Mouse (Mus musculus) induced T-regulatory cell, adult 2 months (primary cell): ENCODE measurements around the gene Fdps.
A peak's percentile ranks its signal among the peaks of the same experiment; 100 is the strongest.

Source experiments
- DNase-seq: peaks from one replicate; pipeline ENCODE4 v3.0.0-alpha.2; 2012; ENCODE audit warnings: low read depth

Fdps gene

DNA sequence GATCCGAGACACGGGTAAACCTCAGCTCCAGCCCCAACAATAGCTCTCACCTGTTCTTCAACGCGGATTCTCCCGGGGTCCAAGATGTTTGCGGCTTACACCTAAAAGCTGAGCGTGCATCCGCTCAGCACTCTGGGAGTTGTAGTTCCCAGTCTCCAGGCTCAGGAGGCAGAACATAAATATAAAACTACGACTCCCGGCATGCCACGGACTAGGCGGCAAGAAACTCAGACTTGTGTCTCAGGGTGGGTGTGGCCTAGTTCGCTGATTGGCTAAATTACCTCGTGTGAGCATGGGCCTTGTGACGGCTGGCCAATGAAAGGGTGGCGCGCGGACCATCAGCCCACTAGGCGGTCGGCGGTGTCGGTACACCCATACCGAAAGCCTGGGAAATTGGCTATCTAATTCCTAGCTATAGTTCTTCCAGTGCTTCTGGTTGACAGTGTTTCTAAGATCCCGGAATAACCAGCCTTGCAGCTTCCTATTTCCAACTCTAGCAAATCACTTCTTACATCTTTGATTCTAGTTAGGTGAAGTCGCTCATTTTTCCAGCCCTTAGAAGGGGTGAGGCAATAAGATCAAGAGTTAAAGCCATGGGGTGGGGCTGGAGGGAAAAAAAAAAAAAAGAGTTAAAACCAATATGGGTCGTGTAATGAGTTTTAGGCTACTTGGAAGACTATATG is at the start of gene Fdps:
Gene Fdps, minus strand, starts transcription at position 148 of the 683 bp plus-strand sequence.
- DNase-seq = peak; percentile 99

- no peak for DNase-seq
These were observed 46.8 kb upstream of the Fdps start for GRCm38 (mm10) chr3:89148567-89148966.

DNA sequence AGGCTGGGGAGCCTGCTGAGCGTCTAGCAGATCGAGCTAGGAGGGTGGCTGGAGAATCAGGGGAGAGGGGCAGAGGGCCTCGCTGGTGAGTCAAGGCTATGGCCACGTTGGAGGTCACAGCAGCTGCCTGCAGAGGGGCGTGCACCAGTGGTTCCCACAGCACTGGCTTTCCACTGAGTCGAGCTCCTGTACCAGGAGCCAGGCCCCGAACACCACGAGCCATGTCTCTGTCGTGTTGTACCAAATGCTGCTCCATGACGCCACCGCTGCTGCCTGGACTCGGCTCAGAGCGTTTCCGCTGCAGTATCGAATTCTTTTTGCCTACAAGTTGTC is 46.2 kb upstream of the Fdps start:
- no peak for DNase-seq

DNA sequence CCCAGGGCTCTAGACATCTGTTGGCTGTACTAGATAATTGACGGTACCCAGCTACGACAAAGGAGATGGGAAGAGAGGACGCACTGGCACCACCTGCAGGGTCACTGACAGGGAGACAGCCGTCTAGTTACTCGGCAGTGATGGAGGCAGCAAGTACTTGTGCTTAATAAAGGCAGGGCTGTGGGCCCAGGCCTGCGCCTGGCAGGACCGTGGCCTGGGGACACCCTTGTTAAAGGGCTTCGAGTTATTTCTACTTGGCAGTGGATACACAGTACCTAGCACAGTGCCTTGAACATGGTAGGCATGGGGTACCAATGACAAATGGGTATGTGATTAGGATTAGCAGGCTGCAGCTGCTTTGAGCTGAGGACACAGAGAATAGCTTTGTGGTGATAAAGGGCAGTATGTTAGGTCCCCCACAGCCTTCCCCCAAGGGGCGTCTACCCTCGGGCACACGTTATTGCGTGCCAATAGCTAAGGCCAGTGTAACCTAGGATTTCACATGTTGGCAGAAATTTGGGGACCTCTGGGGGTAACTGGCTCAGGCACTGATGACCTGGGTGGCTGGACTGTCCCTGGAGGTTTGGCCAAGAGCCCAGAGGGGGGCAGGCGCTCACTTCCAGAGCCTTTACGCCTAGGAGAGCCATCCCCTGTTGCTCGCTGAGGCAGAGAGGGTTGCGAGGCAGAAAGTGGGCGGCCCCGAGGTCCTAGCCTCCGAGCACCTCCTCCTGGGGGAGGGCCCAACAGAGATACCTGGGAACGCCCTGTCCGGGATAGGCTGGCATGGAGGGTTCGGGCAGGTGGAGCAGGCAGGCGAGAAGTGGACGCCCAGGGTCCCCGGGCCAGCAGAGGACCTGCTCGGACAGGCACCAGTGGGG is 45.6 kb upstream of the Fdps start:
- DNase-seq = no peak

GRCm38 (mm10) chr3:89145566-89145965 is 43.8 kb upstream of the Fdps start:
- DNase-seq = no peak

DNA sequence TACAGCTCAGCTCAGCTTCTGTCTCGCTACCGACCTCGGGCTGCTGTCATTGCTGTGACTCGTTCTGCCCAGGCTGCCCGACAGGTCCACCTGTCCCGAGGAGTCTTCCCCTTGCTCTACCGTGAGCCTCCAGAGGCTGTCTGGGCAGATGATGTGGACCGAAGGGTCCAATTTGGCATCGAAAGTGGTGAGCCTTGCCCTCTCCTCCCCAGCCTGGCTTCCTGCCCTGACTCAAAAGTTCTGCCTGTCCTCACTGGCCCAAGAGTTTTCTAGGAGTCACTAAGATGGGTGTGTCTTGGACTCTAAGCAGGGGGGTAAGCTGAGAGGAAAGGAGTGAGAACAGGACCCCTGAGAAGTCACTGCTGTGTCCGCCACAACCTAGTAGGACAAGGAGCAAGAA is 43.1 kb upstream of the Fdps start:
- DNase-seq = no peak

- DNase-seq = no peak
These were observed 34.6 kb upstream of the Fdps start for GRCm38 (mm10) chr3:89136365-89136764.

DNA sequence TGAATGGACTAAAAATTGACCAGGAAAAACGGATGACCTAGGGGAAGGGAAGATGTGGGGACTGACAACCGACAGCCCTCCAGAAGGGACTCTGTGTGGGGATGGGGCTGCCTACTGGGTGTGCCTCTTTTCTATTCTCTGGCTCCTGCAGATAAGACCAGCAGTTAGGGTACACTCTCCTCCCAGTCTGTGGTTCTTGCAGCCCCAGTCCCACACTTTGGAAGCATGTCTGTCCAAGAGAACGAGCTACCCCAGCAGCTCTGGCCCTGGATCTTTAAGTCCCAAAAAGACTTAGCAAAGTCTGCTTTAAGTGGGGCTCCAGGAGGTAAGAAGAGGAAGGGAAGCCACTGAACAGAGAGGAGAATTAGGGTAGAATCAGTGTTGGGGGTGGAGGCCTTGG is 34.2 kb upstream of the Fdps start, which contains the start of gene Pklr:
Gene Pklr, plus strand, starts transcription at position 185 of the 400 bp plus-strand sequence.
- no peak for DNase-seq

DNA sequence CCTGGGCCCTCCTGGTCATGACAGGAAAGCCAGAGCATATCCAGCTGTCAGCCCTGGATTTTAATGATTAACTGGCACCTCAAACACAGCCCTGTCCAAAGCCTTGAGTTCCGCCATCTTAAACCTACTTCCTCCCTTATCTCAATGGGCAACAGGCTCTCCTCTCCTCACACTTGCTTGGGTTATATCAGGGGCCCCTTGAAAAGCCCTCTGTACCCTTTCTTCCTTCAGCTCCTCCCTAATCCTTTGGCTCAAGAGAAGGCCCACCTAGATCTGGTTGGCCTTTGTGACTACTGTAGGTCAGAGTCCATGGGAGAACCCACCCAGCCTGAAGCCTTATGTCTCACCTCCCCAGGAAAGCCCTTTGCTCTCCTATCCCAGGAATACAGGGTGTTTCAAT is 32.0 kb upstream of the Fdps start:
- no peak for DNase-seq

- no peak for DNase-seq
These were observed 31.3 kb upstream of the Fdps start for GRCm38 (mm10) chr3:89133063-89133450.

- DNase-seq = peak; percentile 36
These were observed 30.7 kb upstream of the Fdps start for GRCm38 (mm10) chr3:89132285-89133062.

DNA sequence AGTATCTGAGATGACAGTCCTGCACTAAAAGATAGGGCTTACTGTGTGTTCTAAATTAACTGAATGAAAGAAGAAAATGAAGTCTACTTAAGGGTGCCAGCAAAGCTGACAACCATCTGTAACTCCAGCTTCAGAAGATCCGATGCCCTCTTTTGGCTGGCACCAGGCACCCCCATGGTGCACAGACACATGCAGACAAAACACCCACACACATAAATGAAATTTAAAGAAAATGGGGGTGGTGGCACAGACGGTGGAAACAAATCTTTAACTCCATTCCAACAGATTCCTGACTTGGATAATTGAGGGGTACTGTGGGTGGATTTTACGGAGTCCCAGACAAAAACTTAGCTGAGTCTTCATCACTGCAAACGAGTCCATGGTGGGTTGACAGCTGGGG is 30.1 kb upstream of the Fdps start:
- DNase-seq = no peak

DNA sequence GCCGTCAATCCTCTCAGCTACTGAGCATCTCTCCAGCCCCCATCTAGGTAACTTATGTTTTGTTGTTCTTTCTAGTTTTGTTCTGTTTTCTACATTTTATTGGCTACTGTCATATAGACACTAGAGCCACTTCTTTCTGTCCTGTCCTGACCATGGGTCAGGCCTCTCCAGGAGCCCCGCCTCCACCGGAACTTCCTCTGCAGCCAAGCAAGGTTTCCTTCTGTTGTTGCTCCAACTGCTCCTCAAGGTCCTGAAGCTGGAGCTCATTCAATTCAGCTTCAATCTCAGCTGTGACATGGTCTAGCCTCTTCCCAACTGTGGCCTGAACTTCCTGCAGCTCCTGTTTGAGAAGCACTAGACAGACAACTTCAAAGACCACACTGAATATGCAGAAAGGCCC is 28.1 kb upstream of the Fdps start:
- no peak for DNase-seq

- no peak for DNase-seq
These were observed 24.2 kb upstream of the Fdps start for GRCm38 (mm10) chr3:89125981-89126380.

GRCm38 (mm10) chr3:89124241-89124640 is 22.5 kb upstream of the Fdps start:
- no peak for DNase-seq

- DNase-seq = no peak
These were observed 21.6 kb upstream of the Fdps start for GRCm38 (mm10) chr3:89123313-89123712.

DNA sequence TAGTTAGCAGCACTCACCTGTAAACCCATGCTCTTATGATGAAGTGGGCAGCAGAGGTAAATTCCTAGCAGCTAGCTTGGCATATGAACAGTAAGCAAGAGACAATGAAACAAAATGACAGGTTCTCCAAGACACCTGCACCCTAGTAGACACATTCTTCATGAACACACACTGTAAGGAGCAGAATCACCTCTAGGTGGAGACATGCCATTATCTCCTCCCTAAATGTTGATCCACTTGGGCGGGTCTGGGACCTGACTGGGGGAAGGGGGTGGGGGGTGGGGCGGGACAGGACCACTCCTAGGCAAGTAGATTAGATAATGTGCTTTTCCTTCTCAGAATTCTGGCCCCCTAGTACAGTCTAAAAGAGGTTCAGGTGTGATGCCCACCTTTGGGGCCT is 13.8 kb upstream of the Fdps start:
- peak; percentile 79 for DNase-seq

- DNase-seq = no peak
These were observed 11.3 kb upstream of the Fdps start for GRCm38 (mm10) chr3:89113058-89113457.

- no peak for DNase-seq
These were observed 6.4 kb upstream of the Fdps start for GRCm38 (mm10) chr3:89108146-89108545.

GRCm38 (mm10) chr3:89107545-89107944 is 5.8 kb upstream of the Fdps start:
- DNase-seq = no peak

DNA sequence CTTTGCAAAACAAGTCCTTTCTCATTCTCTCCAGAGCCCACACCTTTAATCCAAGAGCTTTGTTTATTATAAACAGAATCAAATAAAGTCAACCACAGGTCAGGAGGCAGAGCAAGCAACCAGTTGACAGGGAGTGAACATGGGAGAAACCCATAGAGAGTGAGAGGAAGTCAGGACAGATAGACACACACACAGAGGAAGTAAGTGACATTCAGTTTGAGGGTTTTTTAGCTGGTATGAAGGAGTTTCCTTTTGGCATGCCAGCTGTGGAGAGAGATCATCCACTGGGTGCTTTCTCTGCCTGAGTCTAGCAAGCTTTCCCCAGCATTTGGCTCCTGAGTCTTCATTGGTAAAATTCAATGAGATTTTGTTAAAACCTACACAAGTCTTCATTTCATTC is 5.1 kb upstream of the Fdps start:
- DNase-seq = no peak

DNA sequence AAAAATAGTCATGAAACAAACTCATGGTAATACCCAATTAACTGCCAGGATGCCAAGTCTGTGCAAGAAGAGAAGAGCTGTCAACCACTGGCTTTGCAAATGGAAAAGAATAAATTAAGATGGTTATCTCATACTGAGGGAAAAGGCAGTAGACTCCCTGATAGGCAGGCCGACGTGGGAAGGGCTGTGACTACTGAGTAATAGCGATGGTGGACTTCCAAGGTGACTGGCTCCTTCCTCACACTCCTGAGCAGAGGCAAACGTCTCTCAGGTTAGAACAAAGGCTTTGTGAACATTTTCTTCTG is 1.5 kb upstream of the Fdps start:
- DNase-seq = no peak
